Mouse (Mus musculus): ENCODE data around the gene Nr1d1. TPM values are rescaled to one million over a fixed set of nuclear protein-coding genes. Genes with fewer than 3 reads are reported as not detected.
A peak's percentile ranks its signal among the peaks of the same experiment; 100 is the strongest.

Gene Nr1d1
- total RNA-seq, 2 experiments from 2014 or later, result 42.4 to 58.7 TPM

GRCm38 (mm10) chr11:98770096-98770975 is 4.8 kb downstream of the Nr1d1 start:
- peak; percentile 38 for DNase-seq

GRCm38 (mm10) chr11:98769007-98769954 is 5.9 kb downstream of the Nr1d1 start:
- DNase-seq, result no peak

- peak; percentile 48 for DNase-seq
Observed at GRCm38 (mm10) chr11:98768127-98769006, 6.8 kb downstream of the Nr1d1 start.

- DNase-seq, result no peak
Observed at GRCm38 (mm10) chr11:98767713-98768112, 7.4 kb downstream of the Nr1d1 start.

- DNase-seq, result peak; percentile 41
Observed at GRCm38 (mm10) chr11:98767276-98767675, 7.9 kb downstream of the Nr1d1 start.

GRCm38 (mm10) chr11:98766816-98767215 is 8.3 kb downstream of the Nr1d1 start:
- peak; percentile 34 for DNase-seq

- peak; percentile 31 for DNase-seq
Observed at GRCm38 (mm10) chr11:98766346-98766745, 8.8 kb downstream of the Nr1d1 start.

- DNase-seq, result peak; percentile 61
Observed at GRCm38 (mm10) chr11:98765421-98766309, 9.5 kb downstream of the Nr1d1 start.

- DNase-seq, result no peak
Observed at GRCm38 (mm10) chr11:98764746-98765145, 10.4 kb downstream of the Nr1d1 start.

- no peak for DNase-seq
Observed at GRCm38 (mm10) chr11:98764091-98764490, 11.0 kb downstream of the Nr1d1 start.

GRCm38 (mm10) chr11:98763502-98763861 is 11.7 kb downstream of the Nr1d1 start:
- DNase-seq, result no peak

GRCm38 (mm10) chr11:98762756-98763501 is 12.2 kb downstream of the Nr1d1 start:
- DNase-seq, result no peak

GRCm38 (mm10) chr11:98761939-98762338 is 13.2 kb downstream of the Nr1d1 start:
- no peak for DNase-seq

- no peak for DNase-seq
Observed at GRCm38 (mm10) chr11:98756711-98757110, 18.4 kb downstream of the Nr1d1 start.

- DNase-seq, result no peak
Observed at GRCm38 (mm10) chr11:98755726-98756380, 19.3 kb downstream of the Nr1d1 start.

GRCm38 (mm10) chr11:98754621-98755181 is 20.4 kb downstream of the Nr1d1 start:
- peak; percentile 89 for DNase-seq

GRCm38 (mm10) chr11:98754151-98754620 is 20.9 kb downstream of the Nr1d1 start:
- peak; percentile 5 for DNase-seq

- DNase-seq, result no peak
Observed at GRCm38 (mm10) chr11:98753264-98753663, 21.9 kb downstream of the Nr1d1 start.

GRCm38 (mm10) chr11:98752562-98753140 is 22.5 kb downstream of the Nr1d1 start:
- DNase-seq, result no peak

Measured in gastrocnemius, postnatal 10 days (tissue).